Mouse (Mus musculus): ENCODE results near the gene Gm13272.
"Not testable (repeated sequence)": the region's sequence is repeated elsewhere in the genome, so short reads cannot be mapped to it uniquely, and the experiment has no call there.

The Gm13272 gene

DNA sequence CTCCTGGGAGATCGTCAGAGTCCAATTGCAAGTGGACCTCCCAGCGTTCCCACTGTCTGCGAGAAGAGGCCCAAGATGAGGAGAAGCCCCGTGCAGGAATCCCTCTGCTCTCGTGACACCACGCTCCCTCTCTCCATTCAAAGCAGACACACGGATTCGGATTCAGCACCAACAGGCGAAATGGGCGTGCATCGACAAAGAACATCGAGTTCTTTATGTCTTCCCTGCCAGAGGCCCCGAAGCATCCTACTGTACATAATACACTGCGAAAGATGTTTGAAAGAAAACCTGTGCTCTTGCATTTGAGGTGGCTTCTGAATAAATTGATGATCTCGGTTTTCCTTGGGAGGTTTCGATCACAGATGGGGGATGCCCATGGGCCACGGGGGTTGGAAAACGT, 670 bp downstream of the Gm13272 start:
- POLR2A ChIA-PET, CTCF ChIA-PET: not testable (repeated sequence)

GRCm38 (mm10) chr4:88781831-88782230, 2.2 kb downstream of the Gm13272 start, which contains the start of gene Ifnz:
Gene Ifnz, plus strand, starts transcription at chr4:88782131.
- POLR2A ChIA-PET, CTCF ChIA-PET: not testable (repeated sequence)

DNA sequence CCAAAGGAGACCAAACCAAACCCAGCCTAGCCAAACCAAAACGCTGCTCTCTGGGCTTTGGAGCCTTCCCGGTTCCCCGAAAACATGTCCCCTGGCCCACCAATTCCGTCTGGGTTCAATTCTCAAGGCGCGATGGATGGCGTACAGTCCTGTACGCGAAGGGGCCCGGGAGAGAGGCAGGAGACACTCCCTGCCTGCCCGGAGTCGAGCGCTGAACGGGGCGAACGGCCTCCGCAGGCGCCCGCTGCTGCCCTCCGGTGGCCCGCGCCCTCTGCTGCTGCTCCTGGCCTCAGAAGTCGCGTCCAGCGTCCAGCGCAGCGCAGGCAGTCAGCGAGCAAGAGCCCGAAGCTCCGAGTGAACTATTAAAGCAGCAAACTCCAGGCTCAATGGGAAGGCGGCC, 2.7 kb downstream of the Gm13272 start:
- CTCF ChIA-PET, POLR2A ChIA-PET: not testable (repeated sequence)

GRCm38 (mm10) chr4:88785409-88785808, 5.8 kb downstream of the Gm13272 start, which contains the start of gene Gm13276:
Gene Gm13276, plus strand, starts transcription at chr4:88785709.
- CTCF ChIA-PET, POLR2A ChIA-PET: not testable (repeated sequence)

- CTCF ChIA-PET, POLR2A ChIA-PET: not testable (repeated sequence)
Measured at GRCm38 (mm10) chr4:88788402-88788801, 8.8 kb downstream of the Gm13272 start, which contains the start of gene Gm13277. Gene Gm13277, plus strand, starts transcription at chr4:88788632.

GRCm38 (mm10) chr4:88791250-88791649, 11.6 kb downstream of the Gm13272 start, which contains the start of gene Gm13278:
Gene Gm13278, plus strand, starts transcription at chr4:88791550.
- CTCF ChIA-PET, POLR2A ChIA-PET: not testable (repeated sequence)

DNA sequence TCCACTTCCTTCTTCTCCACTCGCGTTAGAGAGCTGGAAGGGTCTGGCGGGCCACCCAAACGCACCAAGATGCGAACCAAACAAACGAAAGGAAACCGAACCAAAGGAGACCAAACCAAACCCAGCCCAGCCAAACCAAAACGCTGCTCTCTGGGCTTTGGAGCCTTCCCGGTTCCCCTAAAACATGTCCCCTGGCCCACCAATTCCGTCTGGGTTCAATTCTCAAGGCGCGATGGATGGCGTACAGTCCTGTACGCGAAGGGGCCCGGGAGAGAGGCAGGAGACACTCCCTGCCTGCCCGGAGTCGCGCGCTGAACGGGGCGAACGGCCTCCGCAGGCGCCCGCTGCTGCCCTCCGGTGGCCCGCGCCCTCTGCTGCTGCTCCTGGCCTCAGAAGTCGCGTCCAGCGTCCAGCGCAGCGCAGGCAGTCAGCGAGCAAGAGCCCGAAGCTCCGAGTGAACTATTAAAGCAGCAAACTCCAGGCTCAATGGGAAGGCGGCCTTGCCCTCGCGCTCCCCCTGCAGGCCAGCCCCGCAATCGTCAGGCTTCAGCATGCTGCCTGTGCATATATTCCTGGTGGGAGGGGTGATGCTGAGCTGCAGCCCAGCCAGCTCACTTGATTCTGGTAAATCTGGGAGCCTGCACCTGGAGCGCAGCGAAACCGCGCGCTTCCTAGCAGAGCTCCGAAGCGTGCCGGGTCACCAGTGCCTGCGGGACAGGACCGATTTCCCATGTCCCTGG, 14.5 kb downstream of the Gm13272 start, which contains the start of gene Gm13275:
TSS of gene Gm13275 (plus strand) at position 552 of the 740 bp plus-strand sequence.
- POLR2A ChIA-PET, CTCF ChIA-PET: not testable (repeated sequence)

GRCm38 (mm10) chr4:88797097-88797496, 17.4 kb downstream of the Gm13272 start, which contains the start of gene Gm13279:
Gene Gm13279, plus strand, starts transcription at chr4:88797397.
- POLR2A ChIA-PET, CTCF ChIA-PET: not testable (repeated sequence)

DNA sequence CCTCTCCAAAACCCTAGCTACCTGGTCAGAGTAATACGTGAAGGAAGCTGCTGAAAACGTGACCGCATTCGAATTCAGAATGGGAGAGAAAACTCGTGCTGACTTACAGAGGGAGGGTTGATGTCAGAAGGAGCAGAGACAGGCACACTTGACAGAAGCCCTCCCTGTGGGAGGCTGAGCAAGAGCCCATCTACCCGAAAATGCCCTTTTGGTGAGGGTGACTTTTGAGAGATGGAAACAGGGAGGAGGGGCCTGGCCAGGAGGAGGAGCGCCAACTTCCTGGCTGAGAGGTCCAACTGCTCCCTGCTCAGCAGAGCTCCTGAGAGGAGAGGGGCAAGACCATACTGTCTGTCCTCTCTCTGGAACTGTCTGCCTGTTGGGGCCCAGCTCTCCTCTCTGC, 19.7 kb downstream of the Gm13272 start, which contains the start of gene Gm13285:
TSS of gene Gm13285 (plus strand) at position 301 of the 400 bp plus-strand sequence.
- CTCF ChIA-PET, POLR2A ChIA-PET: not testable (repeated sequence)

DNA sequence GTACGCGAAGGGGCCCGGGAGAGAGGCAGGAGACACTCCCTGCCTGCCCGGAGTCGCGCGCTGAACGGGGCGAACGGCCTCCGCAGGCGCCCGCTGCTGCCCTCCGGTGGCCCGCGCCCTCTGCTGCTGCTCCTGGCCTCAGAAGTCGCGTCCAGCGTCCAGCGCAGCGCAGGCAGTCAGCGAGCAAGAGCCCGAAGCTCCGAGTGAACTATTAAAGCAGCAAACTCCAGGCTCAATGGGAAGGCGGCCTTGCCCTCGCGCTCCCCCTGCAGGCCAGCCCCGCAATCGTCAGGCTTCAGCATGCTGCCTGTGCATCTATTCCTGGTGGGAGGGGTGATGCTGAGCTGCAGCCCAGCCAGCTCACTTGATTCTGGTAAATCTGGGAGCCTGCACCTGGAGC, 23.3 kb downstream of the Gm13272 start, which contains the start of gene Gm13287:
TSS of gene Gm13287 (plus strand) at position 301 of the 400 bp plus-strand sequence.
- CTCF ChIA-PET, POLR2A ChIA-PET: not testable (repeated sequence)

DNA sequence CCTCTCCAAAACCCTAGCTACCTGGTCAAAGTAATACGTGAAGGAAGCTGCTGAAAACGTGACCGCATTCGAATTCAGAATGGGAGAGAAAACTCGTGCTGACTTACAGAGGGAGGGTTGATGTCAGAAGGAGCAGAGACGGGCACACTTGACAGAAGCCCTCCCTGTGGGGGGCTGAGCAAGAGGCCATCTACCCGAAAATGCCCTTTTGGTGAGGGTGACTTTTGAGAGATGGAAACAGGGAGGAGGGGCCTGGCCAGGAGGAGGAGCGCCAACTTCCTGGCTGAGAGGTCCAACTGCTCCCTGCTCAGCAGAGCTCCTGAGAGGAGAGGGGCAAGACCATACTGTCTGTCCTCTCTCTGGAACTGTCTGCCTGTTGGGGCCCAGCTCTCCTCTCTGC, 25.6 kb downstream of the Gm13272 start, which contains the start of gene Gm13288:
TSS of gene Gm13288 (plus strand) at position 301 of the 400 bp plus-strand sequence.
- CTCF ChIA-PET, POLR2A ChIA-PET: not testable (repeated sequence)

- CTCF ChIA-PET, POLR2A ChIA-PET: not testable (repeated sequence)
Measured at GRCm38 (mm10) chr4:88805761-88806160, 26.1 kb downstream of the Gm13272 start.

- ChIA-PET CTCF (no interaction called here), POLR2A (no interaction called here)
Measured at GRCm38 (mm10) chr4:88815928-88816327, 36.3 kb downstream of the Gm13272 start, which contains the start of gene Ifna7. Gene Ifna7, plus strand, starts transcription at chr4:88816228.

DNA sequence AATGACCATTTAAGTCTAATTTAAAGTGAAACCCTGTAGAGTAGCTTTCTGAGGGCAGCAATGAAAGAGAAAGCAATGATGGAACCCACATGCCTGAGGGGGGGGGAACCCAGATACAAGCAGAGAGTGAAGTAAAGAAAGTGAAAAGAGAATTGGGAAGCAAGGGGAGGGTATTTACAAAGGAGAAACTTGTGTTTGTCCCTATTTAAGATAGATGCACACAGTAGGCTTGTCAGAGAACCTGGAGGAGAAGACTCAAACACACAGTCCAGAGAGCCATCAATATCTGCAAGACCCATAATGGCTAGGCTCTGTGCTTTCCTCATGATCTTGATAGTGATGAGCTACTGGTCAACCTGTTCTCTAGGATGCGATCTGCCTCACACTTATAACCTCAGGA, 40.0 kb downstream of the Gm13272 start, which contains the start of gene Ifna11:
TSS of gene Ifna11 (plus strand) at position 301 of the 400 bp plus-strand sequence.
- POLR2A ChIA-PET, result no interaction called here
- CTCF ChIA-PET, result interaction anchor here in 1 of 4 experiments (0.6 kb wide), 1 partner anchor 136 kb away, joined by 4 read pairs; the partner anchor contains the start of gene Ifna2

DNA sequence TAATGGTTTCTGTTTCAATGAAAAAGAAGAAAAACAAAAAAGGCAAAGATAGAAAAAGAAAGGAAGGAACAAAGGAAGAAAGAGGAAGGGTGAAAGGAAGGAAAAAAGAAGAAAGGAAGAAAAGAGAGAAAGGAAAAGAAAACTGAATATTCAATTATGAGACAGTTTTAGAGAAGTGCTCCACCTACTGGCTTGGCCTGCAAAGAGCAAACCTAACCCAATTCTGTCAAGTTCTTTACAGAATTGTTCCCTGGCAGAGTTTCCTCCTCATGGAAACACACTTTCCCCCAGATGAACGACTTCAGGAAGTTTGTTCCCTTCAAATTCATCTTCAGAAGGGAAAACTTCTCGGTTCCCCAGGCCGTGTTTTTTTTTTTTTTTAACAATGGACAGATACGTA, 43.3 kb downstream of the Gm13272 start:
- POLR2A ChIA-PET, result no interaction called here
- CTCF ChIA-PET, result no interaction called here

DNA sequence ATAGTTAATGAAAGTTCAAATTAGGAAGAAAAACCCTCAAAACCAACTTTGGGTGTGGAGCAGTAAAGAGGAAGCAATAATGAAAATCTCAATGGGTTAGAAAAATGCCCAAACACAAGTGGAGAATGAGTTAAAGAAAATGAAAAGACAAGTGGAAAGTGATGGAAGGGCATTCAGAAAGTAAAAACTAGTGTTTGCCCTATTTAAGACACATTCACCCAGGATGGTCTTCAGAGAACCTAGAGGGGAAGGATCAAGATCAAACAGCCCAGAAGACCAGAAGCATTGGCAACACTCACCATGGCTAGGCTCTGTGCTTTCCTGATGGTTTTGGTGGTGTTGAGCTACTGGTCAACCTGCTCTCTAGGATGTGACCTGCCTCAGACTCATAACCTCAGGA, 47.5 kb downstream of the Gm13272 start, which contains the start of gene Ifna6:
TSS of gene Ifna6 (plus strand) at position 301 of the 400 bp plus-strand sequence.
- POLR2A ChIA-PET, CTCF ChIA-PET: not testable (repeated sequence)

Measured in embryonic stem cell, embryonic (primary cell).